Mouse (Mus musculus) limb, embryonic 12.5 days (tissue): ENCODE measurements around the gene Bag6. TPM values are rescaled to one million over a fixed set of nuclear protein-coding genes. Genes with fewer than 3 reads are reported as not detected.

ENCODE experiments used
- ATAC-seq: fragments of 200-750 bp; cut with Nextera tagmentation; 2 replicates; pipeline ENCODE4 v1.8.0; 2017; ENCODE audit warnings: low read depth, moderate TSS enrichment; ENCODE audit not compliant: insufficient number of reproducible peaks, insufficient read depth, low FRiP score, low TSS enrichment
- H3K27ac ChIP-seq: fragments of 300-500 bp; sonication (generic); 2 replicates; pipeline ENCODE4 v1.5.1; 2016; ENCODE audit warnings: mild to moderate bottlenecking, moderate library complexity
- H3K27me3 ChIP-seq: fragments of 300-500 bp; sonication (generic); 2 replicates; pipeline ENCODE4 v1.6.1; 2016; ENCODE audit warnings: mild to moderate bottlenecking, moderate library complexity
- H3K36me3 ChIP-seq: fragments of 300-500 bp; sonication (generic); 2 replicates; pipeline ENCODE4 v1.6.1; 2016; ENCODE audit warnings: mild to moderate bottlenecking, moderate library complexity
- H3K4me1 ChIP-seq: fragments of 300-500 bp; sonication (generic); replicated peaks from 2 replicates; pipeline ENCODE4 v1.6.1; 2016
- H3K4me2 ChIP-seq: fragments of 300-500 bp; sonication (generic); 2 replicates; pipeline ENCODE4 v1.6.1; 2016; ENCODE audit warnings: mild to moderate bottlenecking, moderate library complexity
- H3K4me3 ChIP-seq: fragments of 300-500 bp; sonication (generic); replicated peaks from 2 replicates; pipeline ENCODE4 v1.5.1; 2016; ENCODE audit warnings: mild to moderate bottlenecking
- H3K9ac ChIP-seq: fragments of 300-500 bp; sonication (generic); replicated peaks from 2 replicates; pipeline ENCODE4 v1.6.1; 2016; ENCODE audit warnings: mild to moderate bottlenecking, moderate library complexity
- H3K9me3 ChIP-seq: fragments of 300-500 bp; sonication (generic); 2 replicates; pipeline ENCODE4 v1.6.1; 2016; ENCODE audit warnings: mild to moderate bottlenecking, moderate library complexity
- WGBS: fragments of 180-500 bp; shearing (Covaris S2); methylation state at CpG from one replicate; pipeline ENCODE4 v1.1.7; 2016; 5-methylcytosine and 5-hydroxymethylcytosine counted together
- polyA plus RNA-seq: library from polyadenylated mRNA; unstranded; fragments of >200 nt; fragmentation: Nextera tagmentation; extraction: Ambion mirVana; gene quantifications from 2 replicates; pipeline ENCODE4 v1.2.1, GENCODE M21; 2016

The Bag6 gene
- 70.4 TPM in 2 replicates for polyA plus RNA-seq

DNA sequence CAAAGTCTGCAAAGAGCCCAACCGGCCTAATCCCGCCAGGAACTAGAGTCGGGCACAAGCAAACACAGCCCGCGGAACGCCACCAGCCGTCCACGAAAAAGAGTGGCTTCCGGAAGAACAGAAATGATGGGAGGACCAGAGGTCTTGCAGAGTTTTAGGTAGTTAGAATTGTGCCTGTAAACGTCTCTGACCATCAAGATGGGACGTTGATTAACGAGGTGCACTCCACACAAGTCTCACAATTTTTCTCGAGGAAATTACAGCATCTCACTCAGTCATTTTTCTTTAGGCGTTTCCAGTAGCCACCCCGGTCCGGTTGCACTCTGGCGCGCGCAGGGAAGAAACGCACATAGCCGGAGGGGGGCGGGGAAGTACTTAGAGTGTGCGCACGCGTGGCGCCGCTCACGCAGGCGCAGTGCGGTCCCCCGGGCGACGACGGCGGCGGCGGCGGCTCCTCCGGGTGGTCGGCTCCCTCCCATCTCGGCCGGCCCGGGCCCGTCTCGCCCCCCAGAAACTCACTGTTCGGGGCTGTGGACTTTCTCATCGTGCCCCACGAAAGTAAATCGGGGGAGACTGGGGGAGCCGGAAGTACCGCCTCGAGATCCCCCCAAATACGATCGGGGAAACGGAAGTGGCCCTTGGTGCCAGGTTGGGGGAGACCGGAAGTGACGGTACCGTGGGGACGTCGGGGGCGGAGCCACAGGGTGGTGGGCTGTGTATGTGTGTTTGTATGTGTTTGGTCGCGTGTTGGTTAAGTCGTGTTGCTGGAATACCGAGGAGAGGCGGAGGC, at the start of gene Bag6:
TSS of gene Bag6 (plus strand) at position 378 of the 790 bp plus-strand sequence.
- WGBS = under 1% methylated on average over 66 of the region's 66 CpGs
- H3K4me3 ChIP-seq = peak within 1 kb of the TSS; percentile 79

DNA sequence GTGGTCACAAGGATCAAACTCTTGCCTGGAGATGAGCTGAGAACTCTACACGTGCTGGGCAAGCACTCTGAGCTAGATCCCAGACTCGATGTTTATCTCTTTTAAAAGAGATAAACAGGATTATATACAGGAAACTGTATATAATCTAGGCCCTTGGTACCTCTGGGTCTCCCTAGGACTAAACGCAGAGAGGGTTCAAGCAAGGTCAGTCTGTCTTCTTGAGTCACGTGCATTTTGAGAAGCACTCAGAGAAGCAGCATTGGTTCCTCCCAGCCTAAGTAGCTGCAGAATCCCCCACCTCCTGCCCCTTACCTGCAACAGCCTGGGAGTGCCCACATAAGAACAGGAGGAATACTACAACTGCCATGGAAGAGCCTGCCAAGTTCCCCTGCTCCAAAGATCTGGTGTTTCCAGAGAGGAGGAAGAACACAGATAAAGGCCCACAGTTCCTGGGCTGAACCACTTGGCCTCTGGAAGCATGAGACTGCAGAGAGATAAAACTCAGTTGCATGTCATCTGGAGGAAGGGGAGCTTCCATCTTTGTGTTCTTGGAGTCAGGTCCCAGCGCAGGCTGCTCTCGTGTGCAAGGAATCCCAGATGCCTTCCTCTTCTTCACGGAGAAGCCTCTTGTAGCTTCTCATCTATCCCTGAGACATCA, 49.6 kb upstream of the Bag6 start, which contains the start of gene Ly6g6f:
TSS of gene Ly6g6f (minus strand) at position 403 of the 658 bp plus-strand sequence.
- Histone ChIP-seq H3K4me1 (peaks cover 6% of the 10 kb centered on the region), H3K27me3 (no peaks in the 10 kb centered on the region; the same call in 1 of the 2 replicates), H3K27ac (no peak within 1 kb of the TSS), H3K36me3 (no peaks in the 10 kb centered on the region), H3K4me3 (no peak within 1 kb of the TSS), H3K9ac (no peak within 1 kb of the TSS), H3K4me2 (no peak within 1 kb of the TSS), H3K9me3 (no peaks in the 10 kb centered on the region)
- WGBS = 82% methylated on average over 7 of the region's 7 CpGs
- ATAC-seq = no peak

More for the DNA sequence above, at the start of gene Bag6:
- H3K36me3 ChIP-seq = peaks cover 27% of the 10 kb centered on the region
- peak within 1 kb of the TSS; percentile 96 for H3K4me2 ChIP-seq
- H3K9me3 ChIP-seq = no peaks in the 10 kb centered on the region
- peaks cover 15% of the 10 kb centered on the region for H3K4me1 ChIP-seq
- peak within 1 kb of the TSS; percentile 91 for H3K27ac ChIP-seq
- peak within 1 kb of the TSS; percentile 81 for H3K9ac ChIP-seq
- no peaks in the 10 kb centered on the region for H3K27me3 ChIP-seq
- peak; percentile 90 for ATAC-seq

DNA sequence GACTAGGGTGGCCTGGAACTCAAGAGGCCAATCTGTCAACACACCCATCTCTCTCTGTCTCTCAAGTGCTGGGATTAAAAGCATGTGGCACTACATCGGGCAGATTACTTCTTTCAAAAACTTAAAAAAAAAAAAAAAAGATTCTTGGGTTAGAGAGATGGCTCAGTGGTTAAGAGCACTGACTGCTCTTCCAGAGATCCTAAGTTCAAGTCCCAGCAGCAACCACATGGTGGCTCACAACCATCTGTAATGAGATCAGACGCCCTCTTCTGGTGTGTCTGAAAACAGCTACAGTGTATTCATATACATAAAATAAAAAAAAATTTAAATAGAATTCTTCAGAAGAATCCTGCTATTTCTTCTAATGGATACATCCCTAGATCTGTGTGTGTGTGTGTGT, 46.8 kb upstream of the Bag6 start:
- Histone ChIP-seq H3K27ac (no peak overlapping the region), H3K9me3 (no peaks in the 10 kb centered on the region), H3K9ac (no peak overlapping the region), H3K4me1 (peaks cover 12% of the 10 kb centered on the region), H3K36me3 (peaks cover 25% of the 10 kb centered on the region), H3K27me3 (no peaks in the 10 kb centered on the region), H3K4me3 (no peak overlapping the region), H3K4me2 (no peak overlapping the region)
- 59% methylated on average over 2 of the region's 2 CpGs for WGBS
- no peak for ATAC-seq

DNA sequence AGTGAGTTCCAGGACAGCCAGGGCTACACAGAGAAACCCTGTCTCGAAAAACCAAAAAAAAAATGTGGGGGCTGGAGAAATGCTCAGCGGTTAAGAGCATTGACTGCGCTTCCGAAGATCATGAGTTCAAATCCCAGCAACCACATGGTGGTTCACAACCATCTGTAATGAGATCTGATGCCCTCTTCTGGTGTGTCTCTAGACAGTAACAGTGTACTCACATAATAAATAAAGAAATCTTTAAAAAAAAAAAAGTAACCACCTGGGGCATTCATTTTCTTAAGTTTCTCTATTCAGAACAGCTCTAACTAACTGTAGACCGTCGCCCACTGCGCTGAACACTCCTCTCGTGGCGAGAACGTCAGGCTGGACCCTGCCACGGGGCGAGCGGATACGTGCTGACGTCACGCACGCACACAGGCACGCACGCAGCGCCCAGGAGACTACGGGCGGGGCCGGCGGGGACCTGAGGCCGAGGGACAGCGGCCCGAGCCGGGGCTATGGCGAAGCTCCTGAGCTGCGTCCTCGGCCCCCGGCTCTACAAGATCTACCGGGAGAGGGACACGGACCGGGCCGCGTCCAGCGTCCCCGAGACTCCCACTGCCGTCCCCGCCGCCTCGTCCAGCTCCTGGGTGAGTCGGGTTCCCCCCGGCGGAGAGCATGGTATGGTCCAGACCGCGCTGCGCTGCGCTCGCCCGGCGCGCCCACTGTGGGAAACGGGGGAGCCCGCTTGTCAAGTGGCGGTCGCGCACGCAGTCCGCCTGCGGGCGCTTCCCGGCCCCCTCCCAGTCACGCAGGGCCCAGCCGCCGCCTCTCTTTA, 45.9 kb upstream of the Bag6 start, which contains the start of gene Abhd16a:
TSS of gene Abhd16a (plus strand) at position 439 of the 820 bp plus-strand sequence.
- Histone ChIP-seq H3K4me2 (peak within 1 kb of the TSS; percentile 65), H3K9me3 (no peaks in the 10 kb centered on the region), H3K27me3 (no peaks in the 10 kb centered on the region), H3K9ac (peak within 1 kb of the TSS; percentile 75), H3K36me3 (peaks cover 33% of the 10 kb centered on the region), H3K27ac (peak within 1 kb of the TSS; percentile 93), H3K4me1 (peaks cover 12% of the 10 kb centered on the region), H3K4me3 (peak within 1 kb of the TSS; percentile 58)
- 3% methylated on average over 61 of the region's 67 CpGs for WGBS
- peak; percentile 97 for ATAC-seq

DNA sequence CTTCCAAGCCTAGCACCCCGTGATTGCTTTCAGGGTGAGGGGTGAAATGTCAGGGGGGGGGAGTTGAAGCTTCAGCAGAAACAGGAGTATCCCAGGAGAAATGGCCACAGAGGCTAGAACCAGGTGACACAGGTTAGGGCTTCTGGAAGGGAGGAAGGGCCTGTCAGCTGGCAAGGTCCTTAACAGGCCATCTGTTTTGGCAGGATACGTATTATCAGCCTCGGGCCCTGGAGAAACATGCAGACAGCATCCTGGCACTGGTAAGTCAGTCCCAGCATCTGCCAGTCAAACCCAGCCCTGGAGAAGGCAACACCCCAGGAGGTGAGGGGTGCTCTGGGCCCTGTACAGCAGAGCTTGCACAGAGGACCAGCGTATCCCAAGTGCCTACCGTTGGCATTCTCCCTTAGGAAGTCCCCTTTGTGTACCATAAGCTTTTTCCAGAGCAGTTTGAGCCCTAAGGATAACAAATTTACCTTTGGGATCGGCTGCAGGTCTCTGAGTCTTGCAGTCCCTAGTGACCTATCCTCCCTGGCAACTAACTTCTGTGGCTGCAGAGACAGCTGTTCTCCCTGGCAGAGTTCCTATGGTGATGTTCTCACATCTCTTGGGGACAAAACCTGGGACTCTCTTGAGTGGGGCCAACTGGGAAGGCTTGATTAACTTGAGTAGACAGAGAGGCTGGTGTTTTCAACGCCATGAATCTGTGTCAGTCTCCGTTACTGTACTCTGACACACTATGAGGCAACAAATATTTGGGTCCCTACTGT, 44.6 kb upstream of the Bag6 start:
- Histone ChIP-seq H3K27ac (0 out of 2 replicates have a peak overlapping the region, but pooled peaks have one; percentile 2), H3K9me3 (no peaks in the 10 kb centered on the region), H3K4me3 (peak overlapping the region; percentile 58), H3K4me1 (peaks cover 12% of the 10 kb centered on the region), H3K9ac (peak overlapping the region; percentile 75), H3K4me2 (peak overlapping the region; percentile 65), H3K27me3 (no peaks in the 10 kb centered on the region), H3K36me3 (peaks cover 46% of the 10 kb centered on the region)
- ATAC-seq = no peak
- 67% methylated on average over 8 of the region's 8 CpGs for WGBS

DNA sequence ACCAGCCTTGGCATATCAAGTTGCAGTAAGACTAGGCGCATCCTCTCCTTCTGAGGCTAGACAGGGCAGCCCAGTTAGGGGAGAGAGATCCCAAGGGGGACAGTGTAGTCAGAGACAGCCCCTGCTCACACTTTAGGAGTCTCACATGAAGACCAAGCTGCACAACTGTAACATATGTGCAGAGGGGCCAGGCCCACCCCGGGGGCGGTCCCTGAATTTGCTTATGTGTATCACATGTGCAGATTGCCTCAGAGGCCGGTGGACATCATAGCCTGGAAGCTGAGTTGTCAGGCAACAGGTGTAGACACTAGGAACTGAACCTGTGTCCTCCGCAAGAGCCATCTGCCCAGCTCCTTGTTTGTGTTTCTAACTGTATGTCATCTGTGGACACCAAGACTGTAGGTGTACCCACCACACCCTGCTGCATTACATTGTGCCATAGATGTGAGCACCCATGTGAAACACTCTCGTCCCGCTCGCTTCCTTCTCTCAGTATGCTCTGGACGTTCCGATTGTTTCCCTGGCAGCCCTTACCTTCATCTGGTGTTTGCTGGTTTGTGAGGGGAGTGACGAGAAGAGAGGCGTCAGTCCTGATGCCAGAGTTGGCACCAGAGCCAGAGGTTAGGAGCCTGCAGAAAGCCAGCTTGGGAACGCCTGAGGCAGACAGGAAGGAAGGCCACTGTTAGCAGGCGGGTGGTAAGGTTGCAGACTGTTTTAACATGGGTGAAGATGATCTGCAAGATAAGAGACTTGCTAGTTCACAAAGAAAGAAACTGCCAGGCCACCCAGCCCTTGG, 42.4 kb upstream of the Bag6 start:
- H3K27ac ChIP-seq = no peak overlapping the region
- H3K9me3 ChIP-seq = no peaks in the 10 kb centered on the region
- ATAC-seq = no peak
- H3K4me3 ChIP-seq = no peak overlapping the region
- H3K9ac ChIP-seq = no peak overlapping the region
- peaks cover 68% of the 10 kb centered on the region for H3K36me3 ChIP-seq
- peaks cover 12% of the 10 kb centered on the region for H3K4me1 ChIP-seq
- H3K4me2 ChIP-seq = no peak overlapping the region
- no peaks in the 10 kb centered on the region for H3K27me3 ChIP-seq
- 86% methylated on average over 14 of the region's 14 CpGs for WGBS

DNA sequence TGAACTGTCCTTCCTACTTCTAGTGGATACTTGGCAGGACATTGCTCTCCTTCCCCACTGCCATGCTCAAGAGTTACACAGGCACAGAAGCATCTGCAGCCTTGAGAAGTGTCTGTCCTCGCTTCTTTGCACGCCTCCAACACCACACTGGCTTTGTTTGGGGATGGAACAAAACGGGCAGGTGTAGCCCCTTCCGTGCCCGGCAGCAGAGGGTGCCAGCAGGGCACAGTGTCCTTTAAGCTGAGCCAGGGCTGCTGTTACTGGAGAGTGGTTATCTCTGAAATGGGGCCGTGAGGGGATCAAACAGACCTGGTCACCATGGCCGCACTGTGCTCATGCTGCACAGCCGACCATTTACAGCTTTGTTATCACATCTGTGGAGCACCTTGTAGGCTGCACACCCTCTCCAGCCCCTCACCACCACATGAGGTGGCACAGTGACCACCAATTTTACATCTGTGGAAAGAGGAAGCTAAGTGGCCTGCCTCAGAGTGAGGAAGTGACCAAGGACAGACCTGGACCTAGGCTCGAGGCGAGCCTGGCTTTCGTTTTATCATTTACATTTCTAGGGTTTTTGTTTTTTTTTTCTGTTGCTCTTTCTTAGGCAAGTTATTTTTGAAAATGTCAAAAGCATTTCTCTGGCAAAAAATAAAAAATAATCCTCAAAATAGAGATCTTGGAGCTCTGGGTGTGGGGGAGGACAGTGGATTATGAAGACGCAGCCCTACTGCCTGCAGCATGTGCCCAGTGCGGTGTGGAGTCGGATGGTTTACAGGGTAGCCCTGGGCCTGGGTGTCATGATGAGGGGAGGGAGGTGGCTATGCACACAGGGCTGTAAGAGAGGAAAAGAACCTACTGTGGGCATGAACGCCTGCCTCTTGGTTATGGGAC, 40.3 kb upstream of the Bag6 start:
- Histone ChIP-seq H3K4me3 (no peak overlapping the region), H3K27me3 (no peaks in the 10 kb centered on the region), H3K4me1 (peaks cover 12% of the 10 kb centered on the region), H3K4me2 (no peak overlapping the region), H3K9ac (no peak overlapping the region), H3K9me3 (no peaks in the 10 kb centered on the region), H3K27ac (no peak overlapping the region), H3K36me3 (peaks cover 89% of the 10 kb centered on the region)
- no peak for ATAC-seq
- WGBS = 92% methylated on average over 15 of the region's 15 CpGs

DNA sequence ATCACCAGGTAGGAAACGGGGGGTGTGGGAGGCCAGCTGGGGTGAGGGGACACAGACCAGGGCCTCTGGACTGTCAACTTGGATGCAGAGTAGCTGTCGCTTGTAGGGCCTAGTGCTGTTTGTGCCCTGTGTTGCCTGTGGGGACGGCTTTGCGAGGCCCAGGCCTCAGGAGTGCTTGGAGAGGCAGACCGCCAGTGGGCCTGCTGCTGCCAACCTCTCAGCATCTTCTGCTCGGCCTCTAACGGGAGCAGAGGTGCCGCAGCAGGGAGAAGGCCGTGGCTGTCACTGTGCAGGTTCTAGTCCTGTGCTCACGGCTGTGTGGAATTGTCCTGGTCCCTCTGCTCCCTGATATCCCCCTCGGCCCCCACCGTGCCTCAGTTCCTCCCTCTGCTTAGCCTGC, 38.4 kb upstream of the Bag6 start:
- peaks cover 98% of the 10 kb centered on the region for H3K36me3 ChIP-seq

DNA sequence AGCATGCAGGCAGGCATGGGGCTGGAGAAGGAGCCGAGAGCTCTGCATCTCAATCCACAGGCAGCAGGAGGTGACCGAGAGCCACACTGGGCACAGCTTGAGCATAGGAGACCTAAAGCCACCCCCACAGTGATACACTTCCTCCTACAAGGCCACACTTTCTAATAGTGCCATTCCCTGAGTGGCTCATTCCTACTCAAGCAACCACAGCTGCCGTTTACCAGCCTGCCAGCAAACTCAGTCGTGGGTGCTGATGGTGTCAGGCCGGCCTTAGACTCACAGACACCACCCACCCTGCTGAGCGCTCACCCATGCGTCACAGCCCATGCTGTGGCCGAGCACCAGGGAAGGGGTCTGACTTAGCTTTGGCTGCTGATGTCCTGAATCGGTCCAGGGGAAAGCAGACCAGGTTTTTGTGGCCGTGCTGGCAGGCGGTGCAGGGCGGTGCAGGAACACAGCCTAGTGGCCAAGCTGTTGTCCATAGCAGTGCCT, 37.8 kb upstream of the Bag6 start:
- no peak overlapping the region for H3K27ac ChIP-seq
- H3K27me3 ChIP-seq = no peaks in the 10 kb centered on the region
- no peak overlapping the region for H3K9ac ChIP-seq
- WGBS = 88% methylated on average over 12 of the region's 12 CpGs
- no peaks in the 10 kb centered on the region for H3K4me1 ChIP-seq
- H3K9me3 ChIP-seq = no peaks in the 10 kb centered on the region
- no peak overlapping the region for H3K4me2 ChIP-seq
- no peak overlapping the region for H3K4me3 ChIP-seq
- peaks cover 98% of the 10 kb centered on the region for H3K36me3 ChIP-seq
- ATAC-seq = no peak

More for the DNA sequence above, 38.4 kb upstream of the Bag6 start:
- Histone ChIP-seq H3K4me1 (no peaks in the 10 kb centered on the region), H3K4me3 (no peak overlapping the region), H3K9me3 (no peaks in the 10 kb centered on the region), H3K9ac (no peak overlapping the region), H3K27ac (no peak overlapping the region), H3K27me3 (no peaks in the 10 kb centered on the region), H3K4me2 (no peak overlapping the region)
- no peak for ATAC-seq
- 86% methylated on average over 12 of the region's 12 CpGs for WGBS
